Mouse (Mus musculus): Measurements from ENCODE around the gene Kcnc3. TPM values are rescaled to one million over a fixed set of nuclear protein-coding genes. Genes with fewer than 3 reads are reported as not detected.
A peak's percentile ranks its signal among the peaks of the same experiment; 100 is the strongest.

The Kcnc3 gene
- 0.13 and 0.24 TPM in 2 replicates for polyA plus RNA-seq (2016; fragmentation: Nextera tagmentation; extraction: Ambion mirVana)

DNA sequence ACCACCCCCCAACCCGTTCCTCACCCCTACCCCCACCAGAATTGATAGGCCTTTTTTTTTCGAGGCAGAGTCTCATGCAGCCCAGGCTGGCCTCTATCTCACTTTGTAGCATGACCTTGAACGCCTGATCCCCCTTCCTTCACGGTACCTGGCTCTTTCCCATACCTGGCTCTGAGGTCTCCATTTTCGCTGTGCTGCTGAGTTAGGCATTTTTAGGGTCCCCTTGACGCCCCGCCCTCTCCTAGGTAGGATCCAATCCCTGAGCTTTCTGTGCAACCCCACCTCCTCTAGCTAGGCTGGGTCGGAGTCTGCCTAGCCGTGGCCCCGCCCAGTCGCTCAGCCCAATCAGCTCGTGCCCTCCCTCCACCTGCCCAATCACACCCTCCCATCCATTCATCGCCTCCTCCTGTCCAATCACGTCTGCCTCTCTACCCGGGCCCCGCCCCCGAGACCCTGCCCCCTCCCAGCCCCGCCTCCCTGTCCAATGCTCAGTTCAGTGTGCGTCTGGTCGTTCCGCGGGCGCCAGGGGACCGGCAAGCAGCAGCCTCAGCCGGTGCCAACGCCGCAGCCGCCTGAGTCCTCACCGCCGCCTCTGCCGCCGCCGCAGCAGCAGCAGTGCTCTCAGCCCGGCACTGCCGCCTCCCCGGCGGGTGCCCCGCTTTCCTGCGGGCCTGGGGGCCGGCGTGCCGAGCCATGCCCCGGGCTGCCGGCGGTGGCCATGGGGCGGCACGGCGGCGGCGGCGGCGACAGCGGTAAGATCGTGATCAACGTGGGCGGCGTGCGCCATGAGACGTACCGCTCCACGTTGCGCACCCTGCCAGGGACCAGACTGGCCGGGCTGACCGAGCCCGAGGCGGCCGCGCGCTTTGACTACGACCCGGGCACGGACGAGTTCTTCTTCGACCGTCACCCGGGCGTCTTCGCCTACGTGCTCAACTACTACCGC, at the start of gene Kcnc3:
TSS of gene Kcnc3 (plus strand) at position 263 of the 946 bp plus-strand sequence.
- peaks cover 98% of the 10 kb centered on the region for H3K27me3 ChIP-seq (replicated peaks)
- peak; percentile 86 for ATAC-seq
- no peak within 1 kb of the TSS for H3K27ac ChIP-seq
- H3K4me2 ChIP-seq, result peak within 1 kb of the TSS; percentile 88
- no peaks in the 10 kb centered on the region for H3K9me3 ChIP-seq (replicated peaks)
- peak within 1 kb of the TSS; percentile 44 for H3K9ac ChIP-seq
- H3K36me3 ChIP-seq, result no peaks in the 10 kb centered on the region
- H3K4me1 ChIP-seq, result peaks cover 29% of the 10 kb centered on the region
- H3K4me3 ChIP-seq, result peak within 1 kb of the TSS; percentile 57
- 1% methylated on average over 80 of the region's 80 CpGs for WGBS (ENCODE audit: insufficient replicate concordance)

DNA sequence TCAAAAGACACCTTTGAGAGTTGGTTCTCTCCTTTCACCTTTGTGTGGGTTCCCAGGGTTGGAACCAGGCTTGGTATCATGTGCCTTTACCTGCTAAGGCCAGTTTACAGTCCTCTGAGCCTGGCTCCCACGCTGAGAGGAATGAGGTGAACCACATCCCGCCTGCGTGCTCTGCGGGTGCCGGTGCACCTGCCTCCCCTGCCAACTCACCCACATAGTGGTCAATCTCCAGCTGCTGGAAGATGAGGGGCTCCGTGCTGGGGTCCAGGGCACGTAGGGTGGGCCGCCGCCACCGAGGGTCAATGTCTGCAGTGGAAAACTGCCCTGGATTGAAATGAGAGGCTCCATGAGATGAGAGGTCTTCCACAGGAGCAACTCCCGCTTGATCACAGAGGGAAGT, 47.9 kb upstream of the Kcnc3 start:
- H3K36me3 ChIP-seq, result peaks cover 89% of the 10 kb centered on the region

GRCm38 (mm10) chr7:44543071-44543470, 47.4 kb upstream of the Kcnc3 start:
- no peak for ATAC-seq
- Histone ChIP-seq H3K4me2 (no peak overlapping the region), H3K4me1 (peaks cover 15% of the 10 kb centered on the region), H3K9me3 (replicated peaks) (no peaks in the 10 kb centered on the region), H3K27me3 (replicated peaks) (no peaks in the 10 kb centered on the region), H3K36me3 (peaks cover 84% of the 10 kb centered on the region), H3K4me3 (no peak overlapping the region), H3K27ac (no peak overlapping the region), H3K9ac (no peak overlapping the region)
- 86% methylated on average over 12 of the region's 12 CpGs for WGBS (ENCODE audit: insufficient replicate concordance)

More for the DNA sequence above, 47.9 kb upstream of the Kcnc3 start:
- Histone ChIP-seq H3K4me3 (no peak overlapping the region), H3K27ac (no peak overlapping the region), H3K9ac (no peak overlapping the region), H3K9me3 (replicated peaks) (no peaks in the 10 kb centered on the region), H3K4me2 (no peak overlapping the region), H3K27me3 (replicated peaks) (no peaks in the 10 kb centered on the region), H3K4me1 (peaks cover 10% of the 10 kb centered on the region)
- 88% methylated on average over 11 of the region's 11 CpGs for WGBS (ENCODE audit: insufficient replicate concordance)
- ATAC-seq, result no peak

GRCm38 (mm10) chr7:44546274-44546673, 44.2 kb upstream of the Kcnc3 start:
- no peaks in the 10 kb centered on the region for H3K27me3 ChIP-seq (replicated peaks)
- no peak overlapping the region; the same call in 1 of the 2 replicates for H3K4me2 ChIP-seq
- 96% methylated on average over 3 of the region's 3 CpGs for WGBS (ENCODE audit: insufficient replicate concordance)
- H3K4me3 ChIP-seq, result no peak overlapping the region
- no peak for ATAC-seq
- H3K4me1 ChIP-seq, result peaks cover 19% of the 10 kb centered on the region
- peaks cover 72% of the 10 kb centered on the region for H3K36me3 ChIP-seq
- H3K9me3 ChIP-seq (replicated peaks), result no peaks in the 10 kb centered on the region
- H3K27ac ChIP-seq, result no peak overlapping the region
- no peak overlapping the region; the same call in 1 of the 2 replicates for H3K9ac ChIP-seq

DNA sequence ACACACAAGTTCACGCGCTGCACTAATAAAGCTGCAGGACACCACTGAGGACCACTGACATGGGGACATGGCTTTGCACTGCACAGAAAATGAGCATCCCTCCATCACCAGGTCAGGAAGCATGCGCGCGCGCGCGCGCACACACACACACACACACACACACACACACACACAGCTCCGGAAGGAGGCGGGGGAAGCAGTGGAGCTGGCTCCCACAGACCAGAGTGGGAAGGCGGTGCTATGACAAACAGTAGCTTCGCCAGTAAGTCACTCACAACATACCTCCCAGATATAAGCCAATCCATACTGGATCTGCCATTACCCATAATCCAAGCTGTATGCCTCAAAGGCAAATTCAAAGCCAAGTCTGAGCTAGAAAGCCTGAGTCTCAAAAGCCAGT, 43.4 kb upstream of the Kcnc3 start:
- ATAC-seq, result no peak
- no peaks in the 10 kb centered on the region for H3K9me3 ChIP-seq (replicated peaks)
- H3K4me1 ChIP-seq, result peaks cover 19% of the 10 kb centered on the region
- peak overlapping the region; percentile 94 for H3K4me2 ChIP-seq
- H3K4me3 ChIP-seq, result peak overlapping the region; percentile 76
- H3K27ac ChIP-seq, result peak overlapping the region; percentile 91
- WGBS (ENCODE audit: insufficient replicate concordance), result 94% methylated on average over 13 of the region's 13 CpGs
- H3K9ac ChIP-seq, result peak overlapping the region; percentile 76
- no peaks in the 10 kb centered on the region for H3K27me3 ChIP-seq (replicated peaks)
- peaks cover 72% of the 10 kb centered on the region for H3K36me3 ChIP-seq

DNA sequence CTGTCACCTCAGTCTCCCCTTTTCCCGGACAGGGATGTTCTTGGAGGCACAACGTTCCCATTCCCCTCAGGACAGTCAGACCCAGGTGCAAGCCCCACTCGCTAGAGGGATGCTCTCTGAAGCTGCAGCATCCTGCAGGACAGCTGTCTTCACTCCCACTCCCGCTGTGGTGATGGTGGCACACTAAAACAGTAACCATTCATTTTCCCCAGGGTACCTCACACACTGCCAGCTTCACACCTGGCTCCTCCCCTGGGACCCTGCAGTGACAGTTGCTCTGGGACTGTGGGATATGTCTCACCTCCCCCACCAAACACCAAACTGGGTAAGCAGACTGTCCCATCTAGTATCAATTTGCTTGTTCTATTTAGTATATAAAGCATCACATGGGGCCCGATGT, 42.7 kb upstream of the Kcnc3 start:
- Histone ChIP-seq H3K27me3 (replicated peaks) (no peaks in the 10 kb centered on the region), H3K27ac (peak overlapping the region; percentile 91), H3K4me3 (peak overlapping the region; percentile 76), H3K36me3 (peaks cover 72% of the 10 kb centered on the region), H3K9ac (peak overlapping the region; percentile 76), H3K4me2 (peak overlapping the region; percentile 94), H3K9me3 (replicated peaks) (no peaks in the 10 kb centered on the region), H3K4me1 (peaks cover 25% of the 10 kb centered on the region)
- WGBS (ENCODE audit: insufficient replicate concordance), result 21% methylated on average over 5 of the region's 5 CpGs
- no peak for ATAC-seq

GRCm38 (mm10) chr7:44548497-44549087, 41.9 kb upstream of the Kcnc3 start, which contains the start of gene Pold1:
Pold1 (minus strand) TSS chr7:44548849.
- Histone ChIP-seq H3K27me3 (replicated peaks) (no peaks in the 10 kb centered on the region), H3K9ac (peak within 1 kb of the TSS; percentile 76), H3K27ac (peak within 1 kb of the TSS; percentile 91), H3K4me1 (peaks cover 32% of the 10 kb centered on the region), H3K4me2 (peak within 1 kb of the TSS; percentile 94), H3K36me3 (peaks cover 63% of the 10 kb centered on the region), H3K4me3 (peak within 1 kb of the TSS; percentile 76), H3K9me3 (replicated peaks) (no peaks in the 10 kb centered on the region)
- peak; percentile 94 for ATAC-seq
- WGBS (ENCODE audit: insufficient replicate concordance), result under 1% methylated on average over 43 of the region's 43 CpGs

DNA sequence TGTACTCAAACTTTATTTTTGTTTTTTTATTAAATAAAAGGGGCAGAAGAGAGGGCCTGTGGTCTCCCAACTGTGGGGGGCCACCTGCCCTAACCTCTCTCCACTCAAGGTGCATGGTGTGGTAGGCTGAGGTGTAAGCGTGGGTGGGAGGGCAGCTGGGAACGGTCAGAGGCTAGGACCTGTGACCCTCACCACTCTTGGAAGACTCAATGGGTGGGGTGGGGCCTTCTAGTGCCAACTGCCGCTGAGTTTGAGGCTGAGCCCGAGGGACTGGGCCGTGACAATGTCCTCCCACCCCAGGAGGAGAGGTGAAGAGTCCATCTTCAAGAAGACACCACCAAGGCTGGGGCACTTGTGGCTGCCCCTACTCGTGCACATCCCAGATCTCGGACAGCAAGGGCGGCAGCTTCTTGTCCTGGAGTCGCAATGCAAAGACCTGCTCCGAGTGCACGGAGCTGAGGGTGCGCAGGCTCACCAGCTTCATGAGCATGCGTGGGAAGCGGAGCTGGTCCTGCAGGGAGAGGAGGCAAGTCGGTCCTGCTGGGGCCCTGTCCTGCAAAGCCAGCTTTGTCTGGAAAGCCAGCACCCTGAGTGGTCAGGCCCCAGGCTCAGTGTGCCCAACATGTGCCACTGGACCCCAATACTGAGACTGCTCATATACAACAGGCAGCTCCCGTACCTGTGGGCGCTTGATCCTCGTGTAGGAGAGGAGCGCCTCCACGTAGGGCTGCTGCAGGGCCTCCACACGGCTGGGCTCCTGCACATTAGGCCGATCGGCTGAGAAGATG, 40.6 kb upstream of the Kcnc3 start:
- no peak for ATAC-seq
- no peak overlapping the region for H3K4me3 ChIP-seq
- H3K4me1 ChIP-seq, result peaks cover 39% of the 10 kb centered on the region
- H3K9ac ChIP-seq, result no peak overlapping the region
- whole genome bisulfite sequencing (ENCODE audit: insufficient replicate concordance), result 89% methylated on average over 23 of the region's 23 CpGs
- H3K9me3 ChIP-seq (replicated peaks), result no peaks in the 10 kb centered on the region
- H3K27ac ChIP-seq, result no peak overlapping the region
- H3K4me2 ChIP-seq, result no peak overlapping the region
- peaks cover 57% of the 10 kb centered on the region for H3K36me3 ChIP-seq
- H3K27me3 ChIP-seq (replicated peaks), result no peaks in the 10 kb centered on the region

GRCm38 (mm10) chr7:44550409-44550678, 40.1 kb upstream of the Kcnc3 start:
- no peak for ATAC-seq
- WGBS (ENCODE audit: insufficient replicate concordance), result 88% methylated on average over 12 of the region's 12 CpGs

DNA sequence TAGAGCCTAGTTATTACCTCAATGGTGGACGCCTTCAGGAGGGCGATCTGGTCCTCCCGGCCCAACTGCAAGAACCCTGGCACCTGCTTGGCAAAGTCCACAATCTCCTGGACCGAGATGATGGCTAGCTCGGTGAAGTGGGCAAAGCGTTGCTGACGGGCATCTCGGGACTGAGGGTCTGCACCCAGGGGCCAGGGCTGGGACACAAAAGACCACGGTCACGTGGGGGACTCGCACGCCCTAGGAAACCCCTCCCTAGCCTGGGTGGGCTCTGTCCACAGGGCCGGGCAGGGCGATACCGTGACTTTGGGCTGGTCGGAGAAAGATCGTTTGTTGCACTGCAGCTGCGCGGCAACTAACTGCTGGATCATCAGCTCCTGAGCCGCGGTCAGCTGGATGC, 39.2 kb upstream of the Kcnc3 start:
- Histone ChIP-seq H3K36me3 (peaks cover 43% of the 10 kb centered on the region), H3K9me3 (replicated peaks) (no peaks in the 10 kb centered on the region), H3K27me3 (replicated peaks) (no peaks in the 10 kb centered on the region; the same call in 1 of the 2 replicates), H3K4me3 (no peak overlapping the region), H3K4me2 (no peak overlapping the region), H3K27ac (no peak overlapping the region), H3K4me1 (peaks cover 41% of the 10 kb centered on the region), H3K9ac (no peak overlapping the region)
- no peak for ATAC-seq
- WGBS (ENCODE audit: insufficient replicate concordance), result 92% methylated on average over 21 of the region's 21 CpGs

More at GRCm38 (mm10) chr7:44550409-44550678, 40.1 kb upstream of the Kcnc3 start:
- Histone ChIP-seq H3K36me3 (peaks cover 52% of the 10 kb centered on the region), H3K4me3 (no peak overlapping the region), H3K9me3 (replicated peaks) (no peaks in the 10 kb centered on the region), H3K4me1 (peaks cover 39% of the 10 kb centered on the region), H3K4me2 (no peak overlapping the region), H3K9ac (no peak overlapping the region), H3K27me3 (replicated peaks) (no peaks in the 10 kb centered on the region), H3K27ac (no peak overlapping the region)

DNA sequence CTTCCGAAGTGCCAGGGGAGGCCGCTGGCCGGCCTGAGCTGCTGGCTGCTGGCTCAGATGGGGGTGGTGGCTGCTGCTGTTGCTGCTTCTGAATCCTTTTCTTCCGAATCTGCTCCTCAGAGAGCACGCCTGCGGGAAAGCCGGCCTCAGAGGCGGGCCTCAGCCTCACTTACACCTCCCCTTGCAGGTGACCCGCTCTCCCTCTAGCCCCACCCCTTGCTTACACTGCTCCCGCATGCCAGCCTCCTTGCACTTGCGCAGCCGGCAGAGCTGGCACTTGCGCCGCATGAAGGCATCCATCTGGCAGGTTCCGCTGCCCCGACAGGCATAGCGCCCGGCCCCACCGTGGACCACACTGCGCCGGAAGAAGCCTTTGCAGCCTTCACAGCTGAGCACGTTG, 38.7 kb upstream of the Kcnc3 start:
- H3K9ac ChIP-seq, result no peak overlapping the region
- ATAC-seq, result no peak
- no peak overlapping the region for H3K4me2 ChIP-seq
- H3K27ac ChIP-seq, result no peak overlapping the region
- H3K9me3 ChIP-seq (replicated peaks), result no peaks in the 10 kb centered on the region
- peaks cover 43% of the 10 kb centered on the region for H3K4me1 ChIP-seq
- peaks cover 39% of the 10 kb centered on the region for H3K36me3 ChIP-seq
- no peaks in the 10 kb centered on the region; the same call in 1 of the 2 replicates for H3K27me3 ChIP-seq (replicated peaks)
- WGBS (ENCODE audit: insufficient replicate concordance), result 84% methylated on average over 22 of the region's 22 CpGs
- no peak overlapping the region for H3K4me3 ChIP-seq
